Comparison of ENCODE assay signal across 27 mouse cellular contexts in the genomic region with DNA sequence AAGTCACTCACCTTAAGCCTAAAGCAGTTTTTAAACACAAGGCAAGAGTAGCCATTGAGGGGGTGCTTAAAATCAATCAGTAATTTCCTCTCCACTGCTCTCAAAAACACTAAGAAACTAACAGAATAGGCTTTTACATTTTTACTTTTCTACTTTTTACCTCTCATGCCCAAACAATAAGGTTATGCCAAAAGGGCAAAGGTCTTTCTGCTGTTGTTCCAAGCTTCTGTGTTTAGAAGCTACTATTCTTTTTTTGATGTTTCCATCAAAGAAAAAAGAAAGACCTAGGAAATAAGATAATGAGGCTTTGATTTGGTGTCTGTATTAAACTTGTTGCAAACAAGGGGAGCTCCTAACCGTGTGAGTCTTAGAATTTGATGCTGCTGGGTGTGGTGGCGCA. TPM values are rescaled to one million over a fixed set of nuclear protein-coding genes. Genes with fewer than 3 reads are reported as not detected.
"Had no signal": no experiment of that assay in that cellular context is flagged by ENCODE, and none has a peak within 500 bp of the region (broad histone marks: within the 10 kb centered on the region; RNA-seq: fewer than 3 reads in every experiment).

No protein-coding gene starts in this region.

- H3K27me3 ChIP-seq: midbrain, embryonic 12.5 days; neural tube, embryonic 13.5 days; neural tube, embryonic 15.5 days had no signal

- H3K9ac ChIP-seq: lung, embryonic 14.5 days; midbrain, embryonic 12.5 days; neural tube, embryonic 13.5 days; neural tube, embryonic 15.5 days had no signal

- H3K36me3 ChIP-seq: neural tube, embryonic 13.5 days; neural tube, embryonic 15.5 days had no signal

- H3K4me3 ChIP-seq: midbrain, embryonic 10.5 days; midbrain, embryonic 12.5 days; myocyte; neural tube, embryonic 13.5 days; neural tube, embryonic 15.5 days had no signal

- DNase-seq: lung, adult 18-20 months; lung, embryonic 14.5 days; lung, postnatal 10 days; lung, postnatal 4 days; midbrain, embryonic 14.5 days; retina, postnatal 1 day; right cerebral cortex, adult 18-20 months; right cerebral cortex, postnatal 25 days; right cerebral cortex, postnatal 4 days; spleen, adult 18-20 months; thymus, adult 18-20 months; thymus, postnatal 14 days; thymus, postnatal 36 days had no signal

- H3K27ac ChIP-seq: midbrain, embryonic 10.5 days; midbrain, embryonic 12.5 days; neural tube, embryonic 13.5 days; neural tube, embryonic 15.5 days had no signal

- H3K4me1 ChIP-seq: midbrain, embryonic 10.5 days; midbrain, embryonic 12.5 days; neural tube, embryonic 13.5 days; neural tube, embryonic 15.5 days had no signal

RNA-seq across cellular contexts. Expression of a gene that starts 9.4 kb away (rescaled TPM):
- total RNA-seq: megakaryocyte, adult 5-6 weeks; megakaryocyte-erythroid progenitor cell, adult 5-6 weeks had no signal
- polyA plus RNA-seq: lung, embryonic 14.5 days; lung, embryonic 16.5 days; midbrain, embryonic 10.5 days; midbrain, embryonic 12.5 days; midbrain, embryonic 14.5 days; midbrain, embryonic 16.5 days; myocyte; neural tube, embryonic 11.5 days; neural tube, embryonic 13.5 days; neural tube, embryonic 15.5 days; small intestine, adult 2 months; stomach, embryonic 14.5 days; stomach, embryonic 16.5 days; thymus, postnatal 0 days had no signal

RNA-seq across cellular contexts. Expression of a gene that starts 28.9 kb away (rescaled TPM):
- total RNA-seq: megakaryocyte-erythroid progenitor cell, adult 5-6 weeks had no signal
- polyA plus RNA-seq: lung, embryonic 14.5 days; midbrain, embryonic 10.5 days; midbrain, embryonic 12.5 days; midbrain, embryonic 14.5 days; midbrain, embryonic 16.5 days; myocyte; neural tube, embryonic 11.5 days; neural tube, embryonic 13.5 days; neural tube, embryonic 15.5 days; small intestine, adult 2 months had no signal
